Mouse (Mus musculus): Measurements from ENCODE around the gene Tjp2.

DNA sequence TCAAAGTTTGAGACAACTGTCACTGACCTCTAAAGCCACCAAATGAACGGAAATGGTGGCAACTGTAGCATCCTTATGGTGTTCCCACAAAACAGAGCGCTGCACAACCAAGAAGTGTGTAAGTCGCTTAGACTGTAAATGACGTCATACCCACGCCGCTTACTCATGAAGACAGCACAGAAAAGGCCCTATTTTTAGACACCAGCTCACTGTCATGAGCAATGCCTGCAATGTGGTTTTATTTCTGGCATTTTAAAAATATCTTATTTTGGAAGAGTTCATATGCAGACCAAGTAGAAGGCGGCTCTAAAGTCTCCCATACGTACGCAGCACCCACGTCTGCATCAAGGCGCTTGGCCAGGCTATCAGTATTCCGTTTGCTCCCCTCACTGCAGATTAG lies 117.1 kb downstream of the Tjp2 start:
- TF ChIP-seq GATA1 (IDR thresholded peaks at IDR 0.05; ENCODE audit: borderline replicate concordance, low read length) = no peak
- no peak for TF ChIP-seq FLI1 (IDR thresholded peaks at IDR 0.05; ENCODE audit: low read length)
